Mouse (Mus musculus) brain, embryonic 14.5 days (tissue): ENCODE measurements at regions not wholly inside any gene's neighbourhood (a gene's known extent, or its start where the extent isn't known, plus 50 kb on each side); places are given as distances from the start of the nearest gene placed in this dataset.
"Not testable (repeated sequence)": the region's sequence is repeated elsewhere in the genome, so short reads cannot be mapped to it uniquely, and the experiment has no call there.

Experiments
- DNase-seq: peaks from one replicate; pipeline ENCODE4 v3.0.0-alpha.2; 2011; ENCODE audit warnings: low read depth
- CTCF ChIP-seq: fragments of 200-500 bp; IDR thresholded peaks from 2 replicates; pipeline ENCODE4 v1.5.1; 2012; ENCODE audit warnings: inconsistent platforms, mild to moderate bottlenecking, moderate library complexity, borderline replicate concordance; ENCODE audit not compliant: insufficient read depth, insufficient read length; ENCODE audit errors: extremely low read depth
- POLR2A ChIP-seq: fragments of 200-500 bp; IDR thresholded peaks from 2 replicates; pipeline ENCODE4 v1.6.1; 2012; ENCODE audit warnings: mild to moderate bottlenecking, inconsistent platforms, borderline replicate concordance; ENCODE audit not compliant: poor library complexity, insufficient read depth, insufficient read length, severe bottlenecking; ENCODE audit errors: extremely low read depth

GRCm38 (mm10) chr12:114053341-114053740 lies 509.6 kb downstream of the Adam6a start:
- TF ChIP-seq POLR2A (no peak), CTCF (no peak)
- no peak for DNase-seq

DNA sequence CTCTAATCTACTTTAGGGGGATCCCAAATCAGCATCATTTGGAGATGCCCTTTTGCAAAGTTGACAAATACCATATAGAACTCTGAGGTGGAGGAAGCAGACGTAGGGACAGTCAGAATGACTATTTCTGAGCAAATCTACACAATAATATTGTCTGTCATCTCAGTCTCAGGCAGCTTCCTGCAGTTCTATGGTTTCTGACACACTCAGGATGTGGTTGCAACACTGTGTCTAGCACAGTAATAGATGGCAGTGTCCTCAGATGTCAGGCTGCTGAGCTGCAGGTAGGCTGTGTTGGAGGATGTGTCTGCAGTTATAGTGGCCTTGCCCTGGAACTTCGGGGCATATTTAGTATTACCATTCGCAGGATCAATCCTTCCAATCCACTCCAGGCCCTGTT lies 515.9 kb downstream of the Adam6a start:
- DNase-seq = no peak
- TF ChIP-seq POLR2A = no peak
- TF ChIP-seq CTCF = no peak

GRCm38 (mm10) chr12:114067166-114067565 lies 523.5 kb downstream of the Adam6a start:
- no peak for TF ChIP-seq CTCF
- no peak for TF ChIP-seq POLR2A
- no peak for DNase-seq

- not testable (repeated sequence) for DNase-seq
Measured at GRCm38 (mm10) chr12:114108731-114109130, 565.0 kb downstream of the Adam6a start.

DNA sequence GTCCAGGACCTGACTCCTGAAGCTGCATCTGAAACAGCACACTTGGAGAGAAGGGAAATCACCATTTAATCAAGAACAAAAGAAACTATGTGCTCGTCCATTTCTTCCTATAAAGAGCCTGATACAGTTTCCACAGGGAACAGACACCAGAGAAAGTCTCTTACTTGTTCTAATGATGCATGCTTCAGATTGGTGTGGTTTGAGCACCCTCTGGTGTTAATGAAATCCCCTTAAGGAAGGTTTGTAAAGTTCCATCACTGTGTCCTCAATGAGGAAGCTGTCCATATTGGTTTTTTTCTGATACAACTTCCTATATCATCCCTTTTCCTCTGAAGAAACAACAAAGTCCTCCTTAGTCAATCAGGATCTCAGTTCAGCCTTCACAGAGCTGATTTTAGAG lies 591.2 kb downstream of the Adam6a start:
- DNase-seq = no peak
- TF ChIP-seq CTCF (no peak), POLR2A (no peak)

DNA sequence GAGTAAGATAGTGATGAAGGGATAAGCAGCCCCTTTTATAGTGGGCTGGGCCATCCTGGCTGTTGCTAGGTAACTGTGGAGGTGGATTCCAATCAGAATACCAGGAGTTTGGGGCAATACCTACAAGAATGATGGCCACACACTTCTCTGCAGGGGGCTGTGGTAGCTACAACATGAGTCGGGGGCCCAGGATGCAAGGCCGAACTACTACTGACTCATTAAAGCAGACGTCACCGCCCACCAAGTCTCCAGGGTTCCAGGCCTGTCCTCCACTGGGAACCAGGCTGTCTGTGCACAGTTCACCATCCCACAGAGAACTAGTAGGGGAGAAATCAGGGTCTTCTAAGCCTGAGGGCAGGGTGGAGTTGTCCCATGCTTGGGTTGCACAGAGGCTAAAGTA lies 605.1 kb downstream of the Adam6a start:
- DNase-seq = no peak
- TF ChIP-seq CTCF (no peak), POLR2A (no peak)

DNA sequence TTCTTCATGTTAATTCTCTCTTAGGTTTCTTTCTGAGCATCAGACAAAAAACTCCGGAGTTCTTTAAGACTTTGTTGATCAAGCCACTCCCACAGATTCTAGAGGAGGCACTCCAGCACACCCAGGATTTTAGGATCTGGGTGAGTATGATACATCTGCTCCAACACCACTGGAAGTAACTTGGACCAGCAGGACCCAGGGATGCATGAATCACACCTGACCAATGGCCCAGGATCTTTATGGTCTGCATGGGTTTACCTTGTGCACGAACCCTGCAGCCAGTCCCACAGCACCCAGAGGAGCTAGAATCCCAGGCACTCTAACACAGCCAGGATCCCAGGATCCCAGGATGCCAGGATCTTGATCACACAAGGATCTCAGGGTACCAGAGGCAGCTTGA lies 628.6 kb downstream of the Adam6a start:
- no peak for DNase-seq

DNA sequence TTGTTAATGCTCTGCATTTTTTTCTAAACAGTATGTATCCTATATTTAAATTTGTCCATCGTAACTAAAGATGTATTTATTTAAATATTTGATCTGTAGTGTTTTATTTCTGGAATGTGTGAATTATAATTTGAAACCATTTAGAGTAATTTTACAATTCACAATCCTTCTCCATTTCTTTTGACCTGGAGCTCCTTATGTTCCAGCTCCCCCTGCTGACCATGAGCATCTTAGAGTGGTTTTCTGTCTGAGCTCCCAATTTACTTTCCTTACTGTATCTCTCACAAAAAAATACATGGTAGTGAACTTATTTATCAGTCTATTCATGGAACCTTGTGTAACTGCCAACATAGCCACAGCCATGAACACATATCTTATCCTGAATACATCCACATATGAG lies 655.8 kb downstream of the Adam6a start:
- TF ChIP-seq CTCF = no peak
- no peak for TF ChIP-seq POLR2A
- no peak for DNase-seq

More for the DNA sequence above, 628.6 kb downstream of the Adam6a start:
- TF ChIP-seq CTCF = no peak

DNA sequence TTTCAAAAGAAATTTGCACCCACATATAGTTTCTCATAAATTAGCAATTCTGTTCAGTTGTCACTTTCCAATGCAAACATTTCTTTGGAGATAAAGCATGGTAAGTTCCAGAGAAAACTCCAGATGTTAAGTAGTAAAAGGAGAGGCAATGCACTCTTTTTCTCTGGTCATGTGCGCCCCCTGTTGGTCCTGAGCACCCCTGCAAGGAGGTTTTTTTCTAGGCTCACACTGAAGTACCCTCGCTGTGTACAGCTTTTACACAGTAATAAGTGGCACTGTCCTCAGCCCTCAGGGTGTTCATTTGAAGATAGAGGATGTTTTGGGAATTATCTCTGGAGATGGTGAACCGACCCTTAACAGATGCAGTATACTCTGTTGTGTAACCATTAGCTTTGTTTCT lies 678.8 kb downstream of the Adam6a start:
- TF ChIP-seq POLR2A = no peak
- TF ChIP-seq CTCF = no peak
- no peak for DNase-seq
